14 mouse cellular contexts compared by ENCODE assay signal in genomic region chrX:99287988-99288387, GRCm38 (mm10).
"Had no signal": no experiment of that assay in that cellular context is flagged by ENCODE, and none has a peak within 500 bp of the region (broad histone marks: within the 10 kb centered on the region; RNA-seq: fewer than 3 reads in every experiment).

No protein-coding gene starts in this region.

- ATAC-seq: intestine, embryonic 16.5 days; liver, postnatal 0 days; lung, postnatal 0 days; midbrain, embryonic 13.5 days; midbrain, embryonic 16.5 days had no signal

- DNase-seq: kidney, adult 18-20 months; kidney, postnatal 25 days; layer of hippocampus, adult 9-11 months; liver, postnatal 0 days; lung, embryonic 14.5 days; retina, postnatal 1 day; right cerebral cortex, postnatal 25 days; thymus, adult 2 months; thymus, postnatal 14 days; thymus, postnatal 4 days had no signal
